Mouse (Mus musculus): ENCODE measurements around the gene Gde1. TPM values are rescaled to one million over a fixed set of nuclear protein-coding genes. Genes with fewer than 3 reads are reported as not detected.
A peak's percentile ranks its signal among the peaks of the same experiment; 100 is the strongest.

The Gde1 gene
- polyA plus RNA-seq, 1 experiment from 2014 or later, result 118 TPM

DNA sequence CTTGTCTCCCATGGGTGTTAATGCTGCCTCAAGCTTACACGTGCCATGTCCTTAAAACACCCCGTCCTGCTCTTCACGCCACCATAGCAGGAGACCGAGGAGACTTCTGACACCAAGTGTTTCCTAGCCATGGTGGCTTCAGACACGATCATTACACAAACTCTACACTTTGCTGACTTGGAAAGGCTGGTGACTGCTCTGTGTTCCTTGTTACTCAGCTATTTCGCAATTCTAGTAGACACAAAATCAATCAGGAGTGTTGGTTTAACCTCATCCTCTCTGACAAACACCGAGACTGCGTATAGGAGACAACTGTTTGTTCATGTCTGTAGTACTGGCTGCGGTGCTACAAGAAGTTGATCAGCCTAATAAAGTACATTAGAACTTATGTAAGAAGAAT lies 6.7 kb downstream of the Gde1 start:
- H3K27ac ChIP-seq (ENCODE audit: low read depth, low read length), result no peak overlapping the region
- WGBS, result 94% methylated on average over 9 of the region's 9 CpGs
- H3K27me3 ChIP-seq (ENCODE audit: control insufficient read depth, insufficient read depth, low read length), result no peaks in the 10 kb centered on the region
- H3K4me3 ChIP-seq (ENCODE audit: low read depth, low read length), result no peak overlapping the region
- no peak overlapping the region for H3K4me2 ChIP-seq (replicated peaks; ENCODE audit: low read depth, low read length)
- DNase-seq (ENCODE audit: low spot score) (no peak), ATAC-seq (ENCODE audit: low FRiP score) (no peak)
- no peak overlapping the region for H3K9ac ChIP-seq (ENCODE audit: low read depth, low read length)
- H3K4me1 ChIP-seq (replicated peaks; ENCODE audit: control insufficient read depth, insufficient read depth, low read length), result no peaks in the 10 kb centered on the region
- 0 out of 2 replicates have a peak, but pooled peaks cover 5% of the 10 kb centered on the region for H3K36me3 ChIP-seq (ENCODE audit: control insufficient read depth, insufficient read depth, low read length)
- H3K9me3 ChIP-seq (ENCODE audit: control insufficient read depth, low read length), result no peaks in the 10 kb centered on the region

DNA sequence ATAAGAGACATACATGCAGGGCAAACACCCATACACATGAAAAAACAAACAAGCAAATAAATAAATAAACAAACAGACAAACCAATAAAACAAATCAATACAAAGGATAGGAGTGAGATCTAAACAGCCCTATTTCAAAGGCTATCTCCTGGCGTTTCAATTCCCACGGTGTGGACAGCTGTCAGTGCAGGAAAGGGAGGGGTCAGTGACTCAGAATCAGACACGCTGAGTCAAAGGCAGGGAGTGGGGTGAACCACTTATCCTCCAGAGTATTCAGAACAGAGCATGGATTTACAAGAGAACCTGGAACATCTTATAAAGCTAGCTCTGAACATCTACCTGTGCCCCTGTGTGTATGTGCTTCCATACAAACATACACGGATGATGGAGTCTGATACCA lies 8.4 kb downstream of the Gde1 start:
- 0 out of 2 replicates have a peak, but pooled peaks cover 5% of the 10 kb centered on the region for H3K36me3 ChIP-seq (ENCODE audit: control insufficient read depth, insufficient read depth, low read length)
- 86% methylated on average over 4 of the region's 4 CpGs for WGBS

DNA sequence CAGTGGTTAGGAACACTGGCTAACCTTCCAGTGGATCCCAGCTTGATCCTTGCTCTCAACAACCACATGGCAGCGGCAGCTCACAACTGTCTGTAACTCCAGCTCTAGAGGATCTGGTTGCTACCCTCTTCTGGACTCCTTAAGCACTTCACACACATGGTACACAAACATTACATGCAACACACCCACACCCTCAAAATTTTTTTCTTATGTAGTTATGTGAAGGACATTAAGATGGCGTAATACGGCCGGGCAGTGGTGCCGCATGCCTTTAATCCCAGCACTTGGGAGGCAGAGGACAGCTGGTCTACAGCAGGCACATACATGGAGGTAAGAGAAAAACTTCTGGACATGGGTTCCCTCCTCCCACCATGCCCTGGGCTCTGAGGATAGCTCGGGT lies 9.4 kb downstream of the Gde1 start:
- WGBS, result 95% methylated on average over 6 of the region's 6 CpGs
- Histone ChIP-seq H3K4me3 (ENCODE audit: low read depth, low read length) (no peak overlapping the region), H3K27ac (ENCODE audit: low read depth, low read length) (no peak overlapping the region), H3K4me1 (replicated peaks; ENCODE audit: control insufficient read depth, insufficient read depth, low read length) (no peaks in the 10 kb centered on the region), H3K9ac (ENCODE audit: low read depth, low read length) (no peak overlapping the region), H3K4me2 (replicated peaks; ENCODE audit: low read depth, low read length) (no peak overlapping the region), H3K27me3 (ENCODE audit: control insufficient read depth, insufficient read depth, low read length) (no peaks in the 10 kb centered on the region), H3K9me3 (ENCODE audit: control insufficient read depth, low read length) (no peaks in the 10 kb centered on the region), H3K36me3 (ENCODE audit: control insufficient read depth, insufficient read depth, low read length) (peaks cover 8% of the 10 kb centered on the region; the same call in 1 of the 2 replicates)
- ATAC-seq (ENCODE audit: low FRiP score) (no peak), DNase-seq (ENCODE audit: low spot score) (no peak)

More for the DNA sequence above, 8.4 kb downstream of the Gde1 start:
- ATAC-seq (ENCODE audit: low FRiP score), result no peak
- Histone ChIP-seq H3K9me3 (ENCODE audit: control insufficient read depth, low read length) (no peaks in the 10 kb centered on the region), H3K9ac (ENCODE audit: low read depth, low read length) (no peak overlapping the region), H3K4me3 (ENCODE audit: low read depth, low read length) (no peak overlapping the region), H3K4me1 (replicated peaks; ENCODE audit: control insufficient read depth, insufficient read depth, low read length) (no peaks in the 10 kb centered on the region), H3K27ac (ENCODE audit: low read depth, low read length) (no peak overlapping the region), H3K27me3 (ENCODE audit: control insufficient read depth, insufficient read depth, low read length) (no peaks in the 10 kb centered on the region), H3K4me2 (replicated peaks; ENCODE audit: low read depth, low read length) (no peak overlapping the region)
- DNase-seq (ENCODE audit: low spot score), result no peak

DNA sequence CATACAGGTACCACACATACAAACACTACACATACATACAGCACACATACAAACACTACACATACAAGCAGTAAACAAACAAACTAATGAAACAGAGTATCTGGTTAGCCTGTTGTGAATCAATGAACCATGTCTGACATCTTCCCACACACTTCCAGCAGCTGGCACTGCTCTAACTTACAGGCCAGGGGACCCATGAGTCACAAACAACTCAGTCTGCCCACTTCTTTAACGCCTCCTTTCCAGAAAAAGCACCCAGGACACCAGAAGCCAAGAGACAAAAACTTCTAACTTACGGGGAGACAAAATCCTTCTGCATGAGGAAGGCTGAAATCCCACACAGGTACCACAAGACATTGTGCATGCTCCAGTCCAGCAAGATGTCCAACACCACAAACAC lies 14.3 kb downstream of the Gde1 start:
- no peak for ATAC-seq (ENCODE audit: low FRiP score)

GRCm38 (mm10) chr7:118689088-118689487 lies 16.5 kb downstream of the Gde1 start:
- H3K4me2 ChIP-seq (replicated peaks; ENCODE audit: low read depth, low read length), result no peak overlapping the region
- 92% methylated on average over 7 of the region's 7 CpGs for WGBS

More for the DNA sequence above, 14.3 kb downstream of the Gde1 start:
- peaks cover 10% of the 10 kb centered on the region for H3K36me3 ChIP-seq (ENCODE audit: control insufficient read depth, insufficient read depth, low read length)
- H3K4me2 ChIP-seq (replicated peaks; ENCODE audit: low read depth, low read length), result no peak overlapping the region
- DNase-seq (ENCODE audit: low spot score), result no peak
- no peaks in the 10 kb centered on the region for H3K27me3 ChIP-seq (ENCODE audit: control insufficient read depth, insufficient read depth, low read length)
- no peaks in the 10 kb centered on the region for H3K4me1 ChIP-seq (replicated peaks; ENCODE audit: control insufficient read depth, insufficient read depth, low read length)
- H3K4me3 ChIP-seq (ENCODE audit: low read depth, low read length), result no peak overlapping the region
- H3K27ac ChIP-seq (ENCODE audit: low read depth, low read length), result no peak overlapping the region
- H3K9me3 ChIP-seq (ENCODE audit: control insufficient read depth, low read length), result no peaks in the 10 kb centered on the region
- H3K9ac ChIP-seq (ENCODE audit: low read depth, low read length), result no peak overlapping the region
- WGBS, result 90% methylated on average over 2 of the region's 2 CpGs

DNA sequence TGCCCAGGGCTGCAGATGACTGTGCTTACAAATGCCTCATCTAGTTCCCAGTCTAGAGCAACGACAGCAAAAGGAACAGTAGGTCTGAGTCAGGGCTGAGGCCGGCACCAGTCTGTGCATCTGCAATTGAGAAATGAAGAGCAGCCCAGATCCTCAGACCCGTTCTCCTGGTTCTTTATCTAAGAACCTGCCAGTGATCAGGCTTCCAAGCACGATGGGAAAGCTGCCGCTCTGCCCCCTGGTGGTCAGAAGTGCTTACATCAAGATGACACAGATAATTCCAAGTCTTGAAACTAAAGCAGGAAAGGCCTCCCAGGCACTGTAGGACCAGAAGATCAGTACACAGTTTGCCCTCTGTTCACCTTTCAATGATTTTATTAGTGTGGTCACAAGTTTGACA lies 17.4 kb downstream of the Gde1 start:
- WGBS, result 27% methylated on average over 5 of the region's 5 CpGs
- H3K27ac ChIP-seq (ENCODE audit: low read depth, low read length), result no peak overlapping the region
- H3K4me1 ChIP-seq (replicated peaks; ENCODE audit: control insufficient read depth, insufficient read depth, low read length), result no peaks in the 10 kb centered on the region
- H3K9me3 ChIP-seq (ENCODE audit: control insufficient read depth, low read length), result no peaks in the 10 kb centered on the region
- ATAC-seq (ENCODE audit: low FRiP score) (peak; percentile 33; the same call in 1 of the 2 replicates), DNase-seq (ENCODE audit: low spot score) (peak; percentile 91)
- no peak overlapping the region for H3K4me2 ChIP-seq (replicated peaks; ENCODE audit: low read depth, low read length)
- no peak overlapping the region for H3K4me3 ChIP-seq (ENCODE audit: low read depth, low read length)
- no peaks in the 10 kb centered on the region for H3K27me3 ChIP-seq (ENCODE audit: control insufficient read depth, insufficient read depth, low read length)
- H3K36me3 ChIP-seq (ENCODE audit: control insufficient read depth, insufficient read depth, low read length), result peaks cover 7% of the 10 kb centered on the region
- no peak overlapping the region for H3K9ac ChIP-seq (ENCODE audit: low read depth, low read length)

More at GRCm38 (mm10) chr7:118689088-118689487, 16.5 kb downstream of the Gde1 start:
- no peak for DNase-seq (ENCODE audit: low spot score)
- H3K9me3 ChIP-seq (ENCODE audit: control insufficient read depth, low read length), result no peaks in the 10 kb centered on the region
- no peaks in the 10 kb centered on the region for H3K27me3 ChIP-seq (ENCODE audit: control insufficient read depth, insufficient read depth, low read length)
- H3K4me1 ChIP-seq (replicated peaks; ENCODE audit: control insufficient read depth, insufficient read depth, low read length), result no peaks in the 10 kb centered on the region
- H3K36me3 ChIP-seq (ENCODE audit: control insufficient read depth, insufficient read depth, low read length), result peaks cover 8% of the 10 kb centered on the region
- no peak overlapping the region for H3K27ac ChIP-seq (ENCODE audit: low read depth, low read length)
- ATAC-seq (ENCODE audit: low FRiP score), result no peak
- no peak overlapping the region for H3K4me3 ChIP-seq (ENCODE audit: low read depth, low read length)
- no peak overlapping the region for H3K9ac ChIP-seq (ENCODE audit: low read depth, low read length)

DNA sequence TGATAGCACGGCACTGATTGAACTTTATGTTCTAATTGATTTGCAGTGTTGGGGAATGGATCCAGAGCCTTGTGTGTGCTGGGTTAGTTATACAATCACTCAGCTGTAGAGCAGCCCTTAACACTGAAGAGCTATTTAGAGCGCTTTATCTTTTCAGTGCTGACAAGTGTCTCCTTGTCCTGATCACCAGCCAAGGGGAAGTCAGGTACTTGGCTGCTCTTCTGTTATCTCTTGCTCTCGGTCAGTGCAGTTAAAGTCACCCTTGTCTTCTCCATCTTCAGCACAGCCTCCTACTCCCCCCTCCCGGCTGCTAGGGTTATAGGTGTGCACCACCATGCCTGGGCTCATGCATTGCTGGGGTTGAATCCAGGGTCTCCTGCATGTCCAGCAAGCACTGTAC lies 28.8 kb downstream of the Gde1 start:
- no peak overlapping the region for H3K9ac ChIP-seq (ENCODE audit: low read depth, low read length)
- H3K4me1 ChIP-seq (replicated peaks; ENCODE audit: control insufficient read depth, insufficient read depth, low read length), result no peaks in the 10 kb centered on the region
- no peak overlapping the region for H3K4me2 ChIP-seq (replicated peaks; ENCODE audit: low read depth, low read length)
- ATAC-seq (ENCODE audit: low FRiP score) (no peak), DNase-seq (ENCODE audit: low spot score) (no peak)
- WGBS, result 92% methylated on average over 4 of the region's 4 CpGs
- no peaks in the 10 kb centered on the region for H3K27me3 ChIP-seq (ENCODE audit: control insufficient read depth, insufficient read depth, low read length)
- H3K36me3 ChIP-seq (ENCODE audit: control insufficient read depth, insufficient read depth, low read length), result no peaks in the 10 kb centered on the region
- no peak overlapping the region for H3K4me3 ChIP-seq (ENCODE audit: low read depth, low read length)
- no peaks in the 10 kb centered on the region for H3K9me3 ChIP-seq (ENCODE audit: control insufficient read depth, low read length)
- H3K27ac ChIP-seq (ENCODE audit: low read depth, low read length), result no peak overlapping the region

- no peaks in the 10 kb centered on the region for H3K36me3 ChIP-seq (ENCODE audit: control insufficient read depth, insufficient read depth, low read length)
- H3K27ac ChIP-seq (ENCODE audit: low read depth, low read length), result no peak overlapping the region
- no peaks in the 10 kb centered on the region for H3K27me3 ChIP-seq (ENCODE audit: control insufficient read depth, insufficient read depth, low read length)
- no peaks in the 10 kb centered on the region for H3K4me1 ChIP-seq (replicated peaks; ENCODE audit: control insufficient read depth, insufficient read depth, low read length)
- H3K9ac ChIP-seq (ENCODE audit: low read depth, low read length), result no peak overlapping the region
- WGBS, result 63% methylated on average over 4 of the region's 4 CpGs
- H3K9me3 ChIP-seq (ENCODE audit: control insufficient read depth, low read length), result no peaks in the 10 kb centered on the region
- ATAC-seq (ENCODE audit: low FRiP score), result no peak
- DNase-seq (ENCODE audit: low spot score), result no peak
- no peak overlapping the region for H3K4me3 ChIP-seq (ENCODE audit: low read depth, low read length)
- no peak overlapping the region for H3K4me2 ChIP-seq (replicated peaks; ENCODE audit: low read depth, low read length)
These were observed 35.4 kb downstream of the Gde1 start for GRCm38 (mm10) chr7:118670142-118670541.

DNA sequence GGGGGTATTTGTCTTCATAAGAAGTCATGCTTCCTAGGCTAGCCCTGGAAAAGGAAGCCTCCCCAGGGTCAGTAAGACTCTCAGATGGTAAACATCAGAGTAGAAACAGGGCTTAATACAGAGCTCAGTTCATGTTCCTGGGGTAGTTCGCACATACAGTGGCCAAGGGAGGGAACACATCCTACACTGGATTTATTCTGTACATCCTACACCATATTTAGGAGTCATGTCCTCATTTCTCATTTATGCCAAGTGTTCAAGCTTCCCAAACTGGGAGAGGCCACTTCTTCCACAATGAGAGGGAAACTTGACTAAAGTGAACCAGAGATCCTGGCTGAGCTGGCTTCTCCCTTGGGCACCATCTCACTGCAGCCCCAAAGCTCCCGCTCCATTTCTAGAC lies 37.8 kb downstream of the Gde1 start:
- Histone ChIP-seq H3K4me2 (replicated peaks; ENCODE audit: low read depth, low read length) (no peak overlapping the region), H3K4me1 (replicated peaks; ENCODE audit: control insufficient read depth, insufficient read depth, low read length) (no peaks in the 10 kb centered on the region), H3K4me3 (ENCODE audit: low read depth, low read length) (no peak overlapping the region), H3K36me3 (ENCODE audit: control insufficient read depth, insufficient read depth, low read length) (no peaks in the 10 kb centered on the region), H3K9ac (ENCODE audit: low read depth, low read length) (no peak overlapping the region), H3K27ac (ENCODE audit: low read depth, low read length) (no peak overlapping the region), H3K27me3 (ENCODE audit: control insufficient read depth, insufficient read depth, low read length) (no peaks in the 10 kb centered on the region), H3K9me3 (ENCODE audit: control insufficient read depth, low read length) (no peaks in the 10 kb centered on the region; the same call in 1 of the 2 replicates)
- DNase-seq (ENCODE audit: low spot score) (no peak), ATAC-seq (ENCODE audit: low FRiP score) (no peak)
- WGBS, result 93% methylated on average over 2 of the region's 2 CpGs
